14 mouse cellular contexts compared by ENCODE assay signal in genomic region chr10:58663868-58664267, GRCm38 (mm10). TPM values are rescaled to one million over a fixed set of nuclear protein-coding genes. Genes with fewer than 3 reads are reported as not detected.
DNase-seq lines count a peak whose midpoint lies in the region; ATAC-seq and TF ChIP-seq lines count a peak whose summit lies in the region.
"Had no signal": no experiment of that assay in that cellular context is flagged by ENCODE, and none has a peak within 500 bp of the region (broad histone marks: within the 10 kb centered on the region; RNA-seq: fewer than 3 reads in every experiment).

No protein-coding gene starts in this region.

- no peaks in the 10 kb centered on the region for H3K36me3 ChIP-seq in forebrain, embryonic 13.5 days (ENCODE audit: poor library complexity, severe bottlenecking)
- H3K36me3 ChIP-seq in forebrain, embryonic 12.5 days (replicated peaks), result no peaks in the 10 kb centered on the region
- H3K36me3 ChIP-seq: embryonic facial prominence, embryonic 13.5 days had no signal

- no peak overlapping the region for H3K27ac ChIP-seq in forebrain, embryonic 13.5 days
- no peak overlapping the region for H3K27ac ChIP-seq in forebrain, embryonic 12.5 days
- no peak overlapping the region for H3K27ac ChIP-seq in layer of hippocampus, adult 2 months
- H3K27ac ChIP-seq in left cerebral cortex, adult 2 months, result no peak overlapping the region
- H3K27ac ChIP-seq: embryonic facial prominence, embryonic 13.5 days had no signal

- peak; percentile 16 to 28 for DNase-seq in layer of hippocampus, adult 2 months (ENCODE audit: low spot score in 2 of 2)
- no peak for DNase-seq in layer of hippocampus, adult 9-10 months (ENCODE audit: low spot score)
- peak; percentile 15 for DNase-seq in gastrocnemius, postnatal 10 days
- DNase-seq in layer of hippocampus, adult 8-10 months (ENCODE audit: low spot score in 2 of 2), result peak; percentile 15 to 20
- DNase-seq in left cerebral cortex, adult 2 months (ENCODE audit: extremely low spot score in 1 of 2, low spot score in 2 of 2), result no peak
- DNase-seq in right cerebral cortex, adult 18-20 months, result no peak
- DNase-seq: thymus, postnatal 4 days had no signal

- H3K9ac ChIP-seq in forebrain, embryonic 13.5 days, result no peak overlapping the region
- H3K9ac ChIP-seq in forebrain, embryonic 12.5 days, result no peak overlapping the region
- H3K9ac ChIP-seq: embryonic facial prominence, embryonic 13.5 days had no signal

- no peak overlapping the region for H3K4me2 ChIP-seq in forebrain, embryonic 13.5 days
- no peak overlapping the region for H3K4me2 ChIP-seq in forebrain, embryonic 12.5 days
- H3K4me2 ChIP-seq: embryonic facial prominence, embryonic 13.5 days had no signal

- no peaks in the 10 kb centered on the region for H3K4me1 ChIP-seq in forebrain, embryonic 13.5 days
- no peaks in the 10 kb centered on the region for H3K4me1 ChIP-seq in forebrain, embryonic 12.5 days
- H3K4me1 ChIP-seq: embryonic facial prominence, embryonic 13.5 days had no signal

- no peak overlapping the region for H3K4me3 ChIP-seq in forebrain, embryonic 13.5 days
- H3K4me3 ChIP-seq in forebrain, embryonic 12.5 days (replicated peaks), result no peak overlapping the region
- H3K4me3 ChIP-seq in layer of hippocampus, adult 2 months, result no peak overlapping the region
- H3K4me3 ChIP-seq in left cerebral cortex, adult 2 months, result no peak overlapping the region
- H3K4me3 ChIP-seq: embryonic facial prominence, embryonic 13.5 days had no signal

- TF ChIP-seq CTCF in layer of hippocampus, adult 2 months (conservative IDR thresholded peaks at IDR 0.05), result no peak
- TF ChIP-seq CTCF in left cerebral cortex, adult 2 months (IDR thresholded peaks at IDR 0.05), result no peak

- intact Hi-C loops in left cerebral cortex, adult 2 months (cut with DNase I), result no loop called here

- no peaks in the 10 kb centered on the region for H3K9me3 ChIP-seq in forebrain, embryonic 13.5 days (replicated peaks)
- H3K9me3 ChIP-seq in forebrain, embryonic 12.5 days, result no peaks in the 10 kb centered on the region
- H3K9me3 ChIP-seq: embryonic facial prominence, embryonic 13.5 days had no signal

- 81% methylated on average over 5 of the region's 5 CpGs for WGBS in forebrain, embryonic 13.5 days
- 84% methylated on average over 5 of the region's 5 CpGs for WGBS in forebrain, embryonic 12.5 days

- peak; percentile 55; the same call in 1 of the 2 replicates for ATAC-seq in forebrain, embryonic 13.5 days
- no peak for ATAC-seq in forebrain, embryonic 12.5 days (ENCODE audit: low FRiP score)

- peaks cover 42% of the 10 kb centered on the region for H3K27me3 ChIP-seq in forebrain, embryonic 13.5 days
- H3K27me3 ChIP-seq in forebrain, embryonic 12.5 days, result peaks cover 60% of the 10 kb centered on the region
- H3K27me3 ChIP-seq: embryonic facial prominence, embryonic 13.5 days had no signal

RNA-seq across cellular contexts. Expression of gene Edar, which starts 11.6 kb away (rescaled TPM):
- 0.41 and 0.84 TPM in 2 replicates for polyA plus RNA-seq in forebrain, embryonic 13.5 days (2015; fragmentation: Nextera tagmentation; extraction: Ambion mirVana)
- polyA plus RNA-seq in forebrain, embryonic 12.5 days (2016; fragmentation: Nextera tagmentation; extraction: Ambion mirVana), result 0.83 and 0.93 TPM in 2 replicates
- total RNA-seq in layer of hippocampus, adult 2 months (2021), result under 1 TPM; 0.13 to 0.15 TPM
- under 1 TPM; 0.40 to 0.52 TPM for total RNA-seq in gastrocnemius, postnatal 10 days (2021)
- total RNA-seq in layer of hippocampus, adult 8-10 months (2022), result under 1 TPM in 3 of 4 experiments, not detected in 1; 0.12 to 0.35 (median 0.16) TPM
- under 1 TPM; 0.14 to 0.20 TPM for total RNA-seq in left cerebral cortex, adult 2 months (2021)

RNA-seq across cellular contexts. Expression of gene Gm17542, which starts 54.1 kb away (rescaled TPM):
- polyA plus RNA-seq in forebrain, embryonic 13.5 days (2015; fragmentation: Nextera tagmentation; extraction: Ambion mirVana), result not detected in 2 replicates
- not detected in 2 replicates for polyA plus RNA-seq in forebrain, embryonic 12.5 days (2016; fragmentation: Nextera tagmentation; extraction: Ambion mirVana)
- total RNA-seq in layer of hippocampus, adult 2 months (2021), result not detected
- not detected for total RNA-seq in gastrocnemius, postnatal 10 days (2021)
- total RNA-seq in layer of hippocampus, adult 8-10 months (2022), result not detected
- not detected for total RNA-seq in left cerebral cortex, adult 2 months (2021)
- total RNA-seq: left cerebral cortex, postnatal 36 days had no signal
- polyA plus RNA-seq: embryonic facial prominence, embryonic 13.5 days; heart, embryonic 16.5 days; lung, embryonic 16.5 days; small intestine, adult 2 months had no signal

Comparison
In these comparisons a context has a peak if more than half of its experiments do, and no peak if none do; other contexts are left out.
1. DNase-seq: peak in layer of hippocampus, adult 2 months (2 of 2), gastrocnemius, postnatal 10 days (single experiment) and layer of hippocampus, adult 8-10 months (2 of 2); none in layer of hippocampus, adult 9-10 months (single experiment), left cerebral cortex, adult 2 months (0 of 2) and right cerebral cortex, adult 18-20 months (single experiment).